Mouse (Mus musculus) right cerebral cortex, postnatal 25 days (tissue): ENCODE measurements at regions not wholly inside any gene's neighbourhood (a gene's known extent, or its start where the extent isn't known, plus 50 kb on each side); places are given as distances from the start of the nearest gene placed in this dataset.

Experiments
- DNase-seq: peaks from one replicate; pipeline ENCODE4 v3.0.0; 2022

GRCm38 (mm10) chr15:52961491-52961890 is 923.2 kb upstream of the Gm7489 start:
- no peak for DNase-seq

- no peak for DNase-seq
Measured at GRCm38 (mm10) chr15:52963918-52964317, 920.8 kb upstream of the Gm7489 start.

GRCm38 (mm10) chr15:52964403-52964802 is 920.3 kb upstream of the Gm7489 start:
- no peak for DNase-seq

GRCm38 (mm10) chr15:52967801-52968235 is 916.9 kb upstream of the Gm7489 start:
- DNase-seq: no peak

GRCm38 (mm10) chr15:52982821-52983220 is 901.9 kb upstream of the Gm7489 start:
- DNase-seq: no peak

- no peak for DNase-seq
Measured at GRCm38 (mm10) chr15:52990580-52990979, 894.1 kb upstream of the Gm7489 start.

GRCm38 (mm10) chr15:52994351-52994750 is 890.4 kb upstream of the Gm7489 start:
- DNase-seq: no peak

- DNase-seq: no peak
Measured at GRCm38 (mm10) chr15:52999200-52999599, 885.5 kb upstream of the Gm7489 start.

- DNase-seq: no peak
Measured at GRCm38 (mm10) chr15:52999776-53000175, 884.9 kb upstream of the Gm7489 start.

- DNase-seq: no peak
Measured at GRCm38 (mm10) chr15:53001429-53001828, 883.3 kb upstream of the Gm7489 start.

- DNase-seq: no peak
Measured at GRCm38 (mm10) chr15:53001964-53002363, 882.7 kb upstream of the Gm7489 start.

- no peak for DNase-seq
Measured at GRCm38 (mm10) chr15:53004078-53004477, 880.6 kb upstream of the Gm7489 start.

- no peak for DNase-seq
Measured at GRCm38 (mm10) chr15:53006844-53007243, 877.9 kb upstream of the Gm7489 start.

- no peak for DNase-seq
Measured at GRCm38 (mm10) chr15:53009337-53009736, 875.4 kb upstream of the Gm7489 start.
